Mouse (Mus musculus): ENCODE measurements around the gene Rtp2.

DNA sequence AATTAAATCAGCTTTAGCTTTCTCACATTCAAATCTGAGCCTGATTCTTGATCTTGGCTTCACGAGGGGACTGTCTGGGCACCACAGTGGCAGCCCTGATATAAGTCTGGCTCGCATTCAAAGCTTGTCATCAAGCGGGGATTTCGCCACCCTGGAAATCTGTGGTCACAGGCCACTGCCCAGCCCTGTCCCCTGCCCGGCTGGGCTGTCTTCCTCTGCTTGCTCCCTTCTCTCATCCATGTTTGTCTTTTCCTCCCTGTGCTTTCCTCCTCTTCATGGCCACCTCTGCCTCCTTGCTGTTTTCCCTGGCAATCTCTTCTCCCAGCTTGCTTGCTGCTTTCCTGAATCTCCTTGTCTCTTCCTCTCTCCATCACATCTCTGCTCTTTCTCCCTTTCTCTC, 34.7 kb downstream of the Rtp2 start:
- TF ChIP-seq CTCF (IDR thresholded peaks at IDR 0.05; ENCODE audit: low read depth, low read length) (no peak), POLR2A (IDR thresholded peaks at IDR 0.05; ENCODE audit: borderline replicate concordance, low read depth, low read length) (no peak)
